Mouse (Mus musculus) right cerebral cortex, postnatal 36 days (tissue): ENCODE measurements around the gene Dctn1.
A peak's percentile ranks its signal among the peaks of the same experiment; 100 is the strongest.

ENCODE experiments used
- DNase-seq, 2 experiments: peaks; one replicate each; pipeline ENCODE4 v3.0.0; 2022; ENCODE audit warnings: low spot score in 2 of 2, mixed read lengths in 1 of 2

The Dctn1 gene

GRCm38 (mm10) chr6:83165607-83166242 is at the start of gene Dctn1:
TSS of gene Dctn1 (plus strand) at chr6:83165920.
- DNase-seq, result peak; percentile 86 to 89

- DNase-seq, result no peak
Measured at GRCm38 (mm10) chr6:83116373-83117164, 49.2 kb upstream of the Dctn1 start.

- DNase-seq, result no peak
Measured at GRCm38 (mm10) chr6:83117165-83117438, 48.6 kb upstream of the Dctn1 start.

GRCm38 (mm10) chr6:83117616-83118015 is 48.1 kb upstream of the Dctn1 start:
- no peak for DNase-seq

GRCm38 (mm10) chr6:83118369-83118768 is 47.4 kb upstream of the Dctn1 start:
- DNase-seq, result no peak

GRCm38 (mm10) chr6:83118825-83119733 is 46.6 kb upstream of the Dctn1 start:
- no peak for DNase-seq

- DNase-seq, result no peak
Measured at GRCm38 (mm10) chr6:83119734-83120051, 46.0 kb upstream of the Dctn1 start.

- DNase-seq, result peak; percentile 97 to 98
Measured at GRCm38 (mm10) chr6:83120930-83121862, 44.5 kb upstream of the Dctn1 start, which contains the start of gene Wbp1. TSS of gene Wbp1 (minus strand) at chr6:83121559.

- DNase-seq, result no peak
Measured at GRCm38 (mm10) chr6:83121863-83122710, 43.6 kb upstream of the Dctn1 start.

- no peak for DNase-seq
Measured at GRCm38 (mm10) chr6:83122961-83123360, 42.8 kb upstream of the Dctn1 start.

GRCm38 (mm10) chr6:83124851-83125312 is 40.8 kb upstream of the Dctn1 start:
- peak; percentile 79 to 86 for DNase-seq

- no peak for DNase-seq
Measured at GRCm38 (mm10) chr6:83125331-83125730, 40.4 kb upstream of the Dctn1 start, which contains the start of gene Ino80b. TSS of gene Ino80b (minus strand) at chr6:83125431.

- no peak for DNase-seq
Measured at GRCm38 (mm10) chr6:83127419-83127818, 38.3 kb upstream of the Dctn1 start.

GRCm38 (mm10) chr6:83131469-83132034 is 34.2 kb upstream of the Dctn1 start:
- no peak for DNase-seq

GRCm38 (mm10) chr6:83132176-83132919 is 33.4 kb upstream of the Dctn1 start:
- no peak for DNase-seq

GRCm38 (mm10) chr6:83134226-83134625 is 31.5 kb upstream of the Dctn1 start:
- no peak for DNase-seq

- no peak for DNase-seq
Measured at GRCm38 (mm10) chr6:83134951-83135513, 30.7 kb upstream of the Dctn1 start, which contains the start of gene Rtkn. TSS of gene Rtkn (plus strand) at chr6:83135463.

GRCm38 (mm10) chr6:83135571-83136161 is 30.1 kb upstream of the Dctn1 start:
- no peak for DNase-seq
